Mouse (Mus musculus) midbrain, embryonic 16.5 days (tissue): Measurements from ENCODE around the gene Pkd1. TPM values are rescaled to one million over a fixed set of nuclear protein-coding genes. Genes with fewer than 3 reads are reported as not detected.

Source experiments
- ATAC-seq: fragments of 200-750 bp; cut with Nextera tagmentation; 2 replicates; pipeline ENCODE4 v1.8.0; 2017; ENCODE audit warnings: moderate TSS enrichment
- H3K27ac ChIP-seq: fragments of 300-500 bp; sonication (generic); 2 replicates; pipeline ENCODE4 v1.5.1; 2014; ENCODE audit warnings: mild to moderate bottlenecking, low read length, mixed read lengths
- H3K27me3 ChIP-seq: fragments of 300-500 bp; sonication (generic); 2 replicates; pipeline ENCODE4 v1.6.1; 2014; ENCODE audit warnings: low read depth, low read length, mixed read lengths; ENCODE audit not compliant: control insufficient read depth, insufficient read depth
- H3K36me3 ChIP-seq: fragments of 300-500 bp; sonication (generic); 2 replicates; pipeline ENCODE4 v1.6.1; 2014; ENCODE audit warnings: mild to moderate bottlenecking, low read length, moderate library complexity, mixed read lengths; ENCODE audit not compliant: control insufficient read depth, insufficient read depth
- H3K4me1 ChIP-seq: fragments of 300-500 bp; sonication (generic); 2 replicates; pipeline ENCODE4 v1.6.1; 2014; ENCODE audit warnings: mild to moderate bottlenecking, low read length, mixed read lengths; ENCODE audit not compliant: control insufficient read depth, insufficient read depth
- H3K4me2 ChIP-seq: fragments of 300-500 bp; sonication (generic); 2 replicates; pipeline ENCODE4 v1.6.1; 2014; ENCODE audit warnings: mild to moderate bottlenecking, low read length, mixed read lengths
- H3K4me3 ChIP-seq: fragments of 300-500 bp; sonication (generic); 2 replicates; pipeline ENCODE4 v1.5.1; 2014; ENCODE audit warnings: low read depth, mild to moderate bottlenecking, low read length, moderate library complexity, mixed read lengths
- H3K9ac ChIP-seq: fragments of 300-500 bp; sonication (generic); 2 replicates; pipeline ENCODE4 v1.6.1; 2014; ENCODE audit warnings: low read depth, low read length, mixed read lengths
- H3K9me3 ChIP-seq: fragments of 300-500 bp; sonication (generic); replicated peaks from 2 replicates; pipeline ENCODE4 v1.6.1; 2014; ENCODE audit warnings: mild to moderate bottlenecking, low read length, mixed read lengths; ENCODE audit not compliant: control insufficient read depth, poor library complexity, severe bottlenecking
- WGBS: fragments of 180-500 bp; shearing (Covaris S2); extraction: QIAGEN DNeasy Blood & Tissue Kit; methylation state at CpG from one replicate; pipeline ENCODE4 v1.1.7; 2014; 5-methylcytosine and 5-hydroxymethylcytosine counted together
- polyA plus RNA-seq: library from polyadenylated mRNA; unstranded; fragments of >200 nt; fragmentation: Nextera tagmentation; extraction: Ambion mirVana; gene quantifications from 2 replicates; pipeline ENCODE4 v1.2.1, GENCODE M21; 2015

Pkd1 gene
- polyA plus RNA-seq, 1 experiment from 2014 or later: 20.1 TPM

GRCm38 (mm10) chr17:24569837-24570236 lies 20.2 kb downstream of the Pkd1 start:
- Histone ChIP-seq H3K4me3 (no peak overlapping the region), H3K27me3 (no peaks in the 10 kb centered on the region), H3K9ac (no peak overlapping the region), H3K36me3 (peaks cover 24% of the 10 kb centered on the region), H3K9me3 (no peaks in the 10 kb centered on the region), H3K27ac (no peak overlapping the region), H3K4me2 (no peak overlapping the region), H3K4me1 (no peaks in the 10 kb centered on the region)
- no peak for ATAC-seq
- WGBS: 92% methylated on average over 4 of the region's 4 CpGs

- Histone ChIP-seq H3K9me3 (no peaks in the 10 kb centered on the region), H3K27ac (no peak overlapping the region), H3K4me3 (no peak overlapping the region), H3K36me3 (peaks cover 33% of the 10 kb centered on the region), H3K4me2 (no peak overlapping the region), H3K27me3 (no peaks in the 10 kb centered on the region), H3K4me1 (no peaks in the 10 kb centered on the region), H3K9ac (no peak overlapping the region)
- ATAC-seq: no peak
- 97% methylated on average over 12 of the region's 12 CpGs for WGBS
Measured at GRCm38 (mm10) chr17:24572651-24573245, 23.1 kb downstream of the Pkd1 start.

GRCm38 (mm10) chr17:24573811-24574210 lies 24.2 kb downstream of the Pkd1 start:
- H3K27ac ChIP-seq: no peak overlapping the region
- peaks cover 44% of the 10 kb centered on the region for H3K36me3 ChIP-seq
- no peak overlapping the region for H3K9ac ChIP-seq
- no peak overlapping the region for H3K4me2 ChIP-seq
- H3K27me3 ChIP-seq: no peaks in the 10 kb centered on the region
- no peaks in the 10 kb centered on the region for H3K9me3 ChIP-seq
- 95% methylated on average over 9 of the region's 9 CpGs for WGBS
- H3K4me1 ChIP-seq: no peaks in the 10 kb centered on the region
- no peak for ATAC-seq
- no peak overlapping the region for H3K4me3 ChIP-seq

GRCm38 (mm10) chr17:24579532-24579931 lies 29.9 kb downstream of the Pkd1 start:
- no peak overlapping the region for H3K4me3 ChIP-seq
- no peaks in the 10 kb centered on the region for H3K4me1 ChIP-seq
- H3K27me3 ChIP-seq: no peaks in the 10 kb centered on the region
- H3K27ac ChIP-seq: no peak overlapping the region
- H3K36me3 ChIP-seq: peaks cover 60% of the 10 kb centered on the region
- ATAC-seq: no peak
- 97% methylated on average over 3 of the region's 3 CpGs for WGBS
- no peak overlapping the region for H3K4me2 ChIP-seq
- H3K9ac ChIP-seq: no peak overlapping the region
- H3K9me3 ChIP-seq: no peaks in the 10 kb centered on the region

GRCm38 (mm10) chr17:24580287-24580686 lies 30.7 kb downstream of the Pkd1 start:
- peaks cover 61% of the 10 kb centered on the region for H3K36me3 ChIP-seq
- no peak overlapping the region for H3K4me2 ChIP-seq
- no peaks in the 10 kb centered on the region for H3K27me3 ChIP-seq
- no peak overlapping the region for H3K4me3 ChIP-seq
- H3K9ac ChIP-seq: no peak overlapping the region
- H3K27ac ChIP-seq: no peak overlapping the region
- WGBS: 98% methylated on average over 2 of the region's 2 CpGs
- no peaks in the 10 kb centered on the region for H3K9me3 ChIP-seq
- no peak for ATAC-seq
- H3K4me1 ChIP-seq: no peaks in the 10 kb centered on the region

GRCm38 (mm10) chr17:24583599-24584460 lies 34.2 kb downstream of the Pkd1 start:
- no peak for ATAC-seq
- Histone ChIP-seq H3K4me1 (no peaks in the 10 kb centered on the region), H3K4me2 (no peak overlapping the region), H3K9me3 (no peaks in the 10 kb centered on the region), H3K4me3 (no peak overlapping the region), H3K36me3 (peaks cover 68% of the 10 kb centered on the region), H3K9ac (no peak overlapping the region), H3K27ac (no peak overlapping the region), H3K27me3 (no peaks in the 10 kb centered on the region)
- 70% methylated on average over 5 of the region's 5 CpGs for WGBS

- Histone ChIP-seq H3K27ac (no peak overlapping the region), H3K4me2 (no peak overlapping the region), H3K9me3 (no peaks in the 10 kb centered on the region), H3K4me1 (no peaks in the 10 kb centered on the region), H3K27me3 (no peaks in the 10 kb centered on the region), H3K36me3 (peaks cover 68% of the 10 kb centered on the region), H3K4me3 (no peak overlapping the region), H3K9ac (no peak overlapping the region)
- no peak for ATAC-seq
- WGBS: 80% methylated on average over 3 of the region's 3 CpGs
Measured at GRCm38 (mm10) chr17:24584520-24584919, 34.9 kb downstream of the Pkd1 start.

- no peak overlapping the region for H3K9ac ChIP-seq
- 96% methylated on average over 4 of the region's 4 CpGs for whole genome bisulfite sequencing
- no peak overlapping the region for H3K27ac ChIP-seq
- no peaks in the 10 kb centered on the region for H3K9me3 ChIP-seq
- no peaks in the 10 kb centered on the region for H3K27me3 ChIP-seq
- H3K4me1 ChIP-seq: no peaks in the 10 kb centered on the region
- peaks cover 67% of the 10 kb centered on the region for H3K36me3 ChIP-seq
- H3K4me2 ChIP-seq: no peak overlapping the region
- H3K4me3 ChIP-seq: no peak overlapping the region
- no peak for ATAC-seq
Measured at GRCm38 (mm10) chr17:24586532-24586931, 36.9 kb downstream of the Pkd1 start.

- no peaks in the 10 kb centered on the region for H3K9me3 ChIP-seq
- peaks cover 75% of the 10 kb centered on the region for H3K36me3 ChIP-seq
- no peaks in the 10 kb centered on the region for H3K27me3 ChIP-seq
- no peaks in the 10 kb centered on the region for H3K4me1 ChIP-seq
- WGBS: 85% methylated on average over 3 of the region's 3 CpGs
- no peak overlapping the region for H3K4me2 ChIP-seq
- H3K4me3 ChIP-seq: no peak overlapping the region
- H3K9ac ChIP-seq: no peak overlapping the region
- no peak overlapping the region for H3K27ac ChIP-seq
- no peak for ATAC-seq
Measured at GRCm38 (mm10) chr17:24590943-24591342, 41.3 kb downstream of the Pkd1 start.
